Mouse (Mus musculus): Measurements from ENCODE around the gene Taok2.

DNA sequence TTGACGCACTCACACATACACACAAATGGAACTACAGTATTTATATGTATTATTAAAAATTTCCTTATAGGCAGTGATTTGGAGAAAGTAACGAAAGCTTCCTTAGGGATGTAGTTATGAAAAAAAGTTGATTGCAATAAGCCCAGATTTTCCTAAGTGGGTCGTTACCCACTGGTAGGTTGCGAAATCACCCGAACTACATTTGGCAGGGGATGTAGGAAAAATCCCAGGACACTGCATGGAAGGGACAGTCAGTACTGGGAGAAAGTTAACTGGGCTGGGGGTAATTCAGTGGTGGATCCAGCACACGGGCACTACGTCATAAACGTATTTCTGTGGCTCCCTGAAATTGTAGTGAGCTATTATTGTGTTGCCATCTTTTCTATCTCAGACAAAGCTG is 68.0 kb downstream of the Taok2 start:
- TF ChIP-seq CTCF (IDR thresholded peaks at IDR 0.05; ENCODE audit: insufficient read depth, low read length) (no peak), POLR2A (IDR thresholded peaks at IDR 0.05; ENCODE audit: borderline replicate concordance, extremely low read depth, low read depth, low read length) (no peak)

Data from lung, adult 2 months (tissue).